Mouse (Mus musculus) heart, adult 11 months (tissue): Measurements from ENCODE around the gene Gm21477.
"Not testable (repeated sequence)": the region's sequence is repeated elsewhere in the genome, so short reads cannot be mapped to it uniquely, and the experiment has no call there.

ENCODE experiments used
- DNase-seq: peaks from one replicate; pipeline ENCODE4 v3.0.0; 2022

Gene Gm21477

GRCm38 (mm10) chrY:87116521-87116920 is at the start of gene Gm21477:
TSS of gene Gm21477 (plus strand) at chrY:87116821.
- not testable (repeated sequence) for DNase-seq
